In genomic region chr13:70846933-70847332, GRCm38 (mm10) we compare ENCODE assay signal across 19 mouse cellular contexts. TPM values are rescaled to one million over a fixed set of nuclear protein-coding genes. Genes with fewer than 3 reads are reported as not detected.
A peak's percentile ranks its signal among the peaks of the same experiment; 100 is the strongest.
DNase-seq lines count a peak whose midpoint lies in the region; ATAC-seq lines count a peak whose summit lies in the region.
"Had no signal": no experiment of that assay in that cellular context is flagged by ENCODE, and none has a peak within 500 bp of the region (broad histone marks: within the 10 kb centered on the region; RNA-seq: fewer than 3 reads in every experiment).

No protein-coding gene starts in this region.

- peak; percentile 76 for DNase-seq in heart, adult 11 months
- DNase-seq in heart, adult 8-10 months (ENCODE audit: low spot score): no peak
- peak; percentile 32 for DNase-seq in layer of hippocampus, adult 9-11 months
- no peak for DNase-seq in layer of hippocampus, adult 9-10 months (ENCODE audit: low spot score)
- DNase-seq in c-Kit-positive CD71-positive TER-119-positive erythroid progenitor cells, embryonic 14.5 days (ENCODE audit: low spot score): no peak
- DNase-seq in embryo, embryonic 9.5 days (ENCODE audit: extremely low spot score): no peak
- DNase-seq: adrenal gland, adult 2 months; adrenal gland, postnatal 14 days; B cell, adult 2 months; cerebellum, adult 11-12 months; cerebellum, adult 8-10 months; cerebellum, postnatal 10 days; cerebellum, postnatal 36 days; gastrocnemius, postnatal 25 days had no signal

- peak; percentile 32 to 35; a peak in 1 of 4 replicates for ATAC-seq in hematopoietic stem cell, adult 5-6 weeks (replicated peaks in 1 of 2; ENCODE audit: insufficient read depth in 1 of 2, low FRiP score in 2 of 2, low TSS enrichment in 1 of 2, low read depth in 1 of 2, poor library complexity in 2 of 2, severe bottlenecking in 2 of 2)
- ATAC-seq: forebrain, embryonic 15.5 days; hindbrain, embryonic 16.5 days had no signal

RNA-seq across cellular contexts. Expression of gene Adamts16, which starts 5.3 kb away (rescaled TPM):
- total RNA-seq in heart, adult 8-10 months (2022): not detected
- total RNA-seq in hematopoietic stem cell, adult 5-6 weeks (2017): not detected in 2 replicates
- total RNA-seq: heart, postnatal 25 days; MEL had no signal

Comparison
In these comparisons a context has a peak if more than half of its experiments do, and no peak if none do; other contexts are left out.
1. DNase-seq: peak in heart, adult 11 months (single experiment) and layer of hippocampus, adult 9-11 months (single experiment); none in heart, adult 8-10 months (single experiment), layer of hippocampus, adult 9-10 months (single experiment), c-Kit-positive CD71-positive TER-119-positive erythroid progenitor cells, embryonic 14.5 days (single experiment) and embryo, embryonic 9.5 days (single experiment).